Mouse (Mus musculus): ENCODE measurements at regions not wholly inside any gene's neighbourhood (a gene's known extent, or its start where the extent isn't known, plus 50 kb on each side); places are given as distances from the start of the nearest gene placed in this dataset.

DNA sequence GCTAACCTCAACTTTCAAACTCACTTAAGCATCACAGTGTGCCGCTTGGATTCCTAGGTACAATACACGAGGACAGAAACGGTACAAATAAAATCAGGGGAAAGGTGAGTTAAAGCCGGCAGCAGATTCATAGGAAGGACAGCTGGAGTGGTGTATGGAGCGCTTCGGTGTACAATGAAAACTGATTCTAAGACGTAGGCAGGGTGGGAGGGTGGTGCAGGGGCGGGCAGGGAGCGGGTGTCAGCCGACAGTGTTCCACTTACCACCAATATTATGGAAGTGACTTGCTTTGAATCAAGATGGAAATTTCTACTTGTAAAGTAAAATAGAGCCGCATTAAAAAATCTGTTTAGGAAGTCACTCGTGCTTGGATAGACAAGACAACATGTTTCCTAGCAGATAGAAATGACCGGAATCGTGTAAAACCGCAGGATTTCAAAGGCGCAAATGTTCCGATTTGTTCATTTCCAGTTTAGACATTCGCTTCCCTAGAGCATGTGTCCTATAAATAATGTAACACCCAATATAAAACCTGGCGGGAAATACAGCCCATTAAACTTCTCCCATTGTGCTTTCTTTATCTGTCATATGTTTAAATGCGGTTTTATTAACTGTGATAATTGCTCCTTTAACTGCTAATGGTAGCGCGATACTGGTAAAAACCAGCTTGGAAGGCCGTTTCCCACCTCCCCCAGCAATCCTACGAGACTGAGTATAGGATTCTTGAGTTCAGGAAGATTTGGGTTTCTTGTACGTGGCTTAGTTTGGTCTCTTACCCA lies 203.3 kb downstream of the Lrig3 start:
- POLR2A ChIA-PET: no interaction called here
- CTCF ChIA-PET: no interaction called here

DNA sequence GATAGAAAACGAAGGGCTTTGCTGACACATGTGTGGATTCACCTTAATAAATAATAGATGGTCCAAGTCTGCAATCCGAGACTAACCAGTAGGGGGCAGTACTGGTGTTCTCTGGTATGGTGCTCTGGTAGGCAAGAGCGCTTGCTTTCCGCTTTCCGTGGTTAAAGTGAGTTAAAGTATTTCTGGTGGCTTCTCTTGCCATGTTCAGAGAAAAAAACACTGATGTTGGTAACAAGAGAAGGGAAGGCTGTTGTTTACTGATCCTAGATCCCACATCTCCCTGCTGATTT lies 203.9 kb downstream of the Lrig3 start:
- CTCF ChIA-PET: no interaction called here
- POLR2A ChIA-PET: no interaction called here

DNA sequence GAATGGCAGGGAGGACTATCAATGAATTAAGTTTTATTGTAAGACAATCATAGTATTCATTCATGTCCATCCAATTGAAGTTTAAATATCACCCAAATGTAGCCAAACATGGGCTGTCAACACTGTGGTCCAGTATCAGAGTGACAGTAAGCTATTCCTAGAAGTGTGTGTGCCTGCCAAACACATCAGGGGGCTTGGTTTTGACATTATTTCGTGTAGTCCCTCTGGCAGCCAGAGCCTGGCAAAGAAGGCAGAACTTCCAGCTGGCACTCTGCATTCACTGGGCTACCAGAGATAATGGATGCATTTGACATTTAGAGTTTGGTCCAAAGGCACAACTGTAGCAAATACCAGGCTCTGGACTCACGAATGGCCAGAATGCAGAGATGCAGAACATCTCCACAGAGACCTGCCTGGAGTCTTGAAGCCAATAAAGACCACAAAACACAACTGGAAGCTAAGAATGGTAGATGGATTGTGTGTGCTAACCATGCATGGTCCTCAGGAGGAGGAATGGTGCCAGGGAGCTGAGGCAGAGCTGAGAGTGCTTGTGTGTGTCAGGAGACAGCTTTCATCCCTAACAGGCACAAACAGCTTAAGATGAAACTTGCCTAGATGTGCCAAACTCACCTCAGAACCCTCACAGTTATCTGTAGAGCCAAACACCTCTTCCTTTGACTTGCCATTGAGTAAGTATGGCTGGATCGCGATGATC lies 210.9 kb downstream of the Lrig3 start:
- POLR2A ChIA-PET: interaction anchor here in 1 of 4 experiments (0.7 kb wide), 2 partner anchors 9 to 1135 kb away, joined by 3 to 5 read pairs; partner anchors contain the start of gene Mars

DNA sequence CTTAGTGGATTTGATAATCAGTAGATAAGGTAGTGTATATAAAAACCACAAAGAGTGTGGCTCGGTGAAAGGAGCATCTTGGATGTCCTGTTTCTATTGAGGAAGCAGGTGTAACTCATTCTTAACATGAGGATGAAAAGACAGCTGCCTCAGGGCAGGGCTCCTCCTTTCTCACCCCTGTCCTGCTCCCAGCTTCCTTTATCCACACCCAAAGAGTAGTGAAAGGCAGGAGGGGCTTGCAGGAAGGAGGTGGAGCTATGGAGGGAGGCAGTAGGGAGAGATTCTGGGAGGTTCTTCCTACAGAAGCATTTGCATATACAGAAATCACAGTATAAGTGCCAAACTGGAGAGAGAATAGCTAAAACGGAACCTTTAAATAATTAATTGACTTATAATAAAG lies 216.4 kb downstream of the Lrig3 start:
- ChIA-PET CTCF (no interaction called here), POLR2A (no interaction called here)

More for the DNA sequence above, 210.9 kb downstream of the Lrig3 start:
- CTCF ChIA-PET: no interaction called here

DNA sequence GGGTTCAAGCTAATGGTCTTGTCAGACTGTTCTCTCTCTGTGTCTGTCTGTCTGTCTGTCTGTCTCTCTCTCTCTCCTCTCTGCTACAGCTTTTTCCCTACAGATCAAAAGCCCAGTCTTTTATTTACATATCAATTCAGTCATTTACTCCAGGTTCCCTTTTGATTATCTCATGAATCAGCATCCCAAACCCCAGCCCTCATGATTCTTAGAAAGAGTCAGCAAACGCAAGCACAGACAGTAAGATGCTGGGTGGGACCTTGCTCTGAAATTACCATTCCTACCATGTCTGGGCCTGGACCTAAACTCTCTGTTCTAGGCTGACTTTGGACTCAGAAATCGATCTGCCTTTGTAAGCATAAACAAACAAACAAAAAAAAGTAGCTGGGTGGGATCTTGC lies 218.0 kb downstream of the Lrig3 start:
- POLR2A ChIA-PET: no interaction called here
- CTCF ChIA-PET: interaction anchor here in 1 of 4 experiments (0.7 kb wide), 1 partner anchor 68 kb away, joined by 3 read pairs; no protein-coding TSS in a partner anchor

DNA sequence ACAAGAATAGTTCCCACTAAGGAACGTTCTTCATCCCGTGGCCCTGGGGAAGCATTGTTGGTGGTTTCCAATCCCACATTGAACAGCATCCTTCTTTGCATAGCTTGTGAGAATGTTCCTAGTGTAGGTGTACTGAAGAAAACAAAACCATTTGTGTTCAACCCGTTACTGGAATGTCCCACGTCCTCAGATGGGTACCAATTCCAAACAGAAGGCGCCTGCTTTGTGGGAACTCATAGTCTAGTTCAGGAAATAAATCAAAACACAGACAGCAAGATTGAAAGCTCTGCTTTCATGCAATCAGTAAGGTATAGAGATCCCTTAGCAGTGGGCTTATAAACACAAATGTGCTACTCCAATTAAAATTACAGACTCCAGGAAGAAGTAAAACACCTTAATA lies 219.4 kb downstream of the Lrig3 start:
- POLR2A ChIA-PET: interaction anchor here in 1 of 4 experiments (0.6 to 1.4 kb wide), 2 partner anchors 8 to 13 kb away, joined by 3 to 5 read pairs; no protein-coding TSS in a partner anchor
- CTCF ChIA-PET: no interaction called here

DNA sequence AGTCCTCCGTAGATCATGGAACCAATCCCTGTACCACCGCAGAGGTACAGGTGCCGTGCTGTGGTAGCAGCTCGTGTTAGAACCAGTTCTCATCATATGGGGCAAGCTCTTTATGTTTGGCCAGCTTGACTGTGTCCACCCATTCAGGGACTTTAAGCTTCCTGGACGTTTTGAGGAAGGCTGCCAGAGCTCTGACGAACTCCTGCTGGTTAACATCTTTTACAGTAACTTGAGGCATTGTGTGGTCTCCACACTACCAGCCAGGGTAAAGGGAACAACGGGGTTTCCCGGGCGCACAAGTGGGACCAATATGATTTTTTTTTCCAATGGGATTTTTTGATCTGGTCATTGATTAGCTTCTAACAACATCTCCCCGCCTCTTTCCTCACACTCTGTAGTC lies 220.1 kb downstream of the Lrig3 start:
- CTCF ChIA-PET: no interaction called here
- POLR2A ChIA-PET: interaction anchor here in 1 of 4 experiments (1.4 kb wide), 1 partner anchor 12 kb away, joined by 3 read pairs; no protein-coding TSS in a partner anchor

DNA sequence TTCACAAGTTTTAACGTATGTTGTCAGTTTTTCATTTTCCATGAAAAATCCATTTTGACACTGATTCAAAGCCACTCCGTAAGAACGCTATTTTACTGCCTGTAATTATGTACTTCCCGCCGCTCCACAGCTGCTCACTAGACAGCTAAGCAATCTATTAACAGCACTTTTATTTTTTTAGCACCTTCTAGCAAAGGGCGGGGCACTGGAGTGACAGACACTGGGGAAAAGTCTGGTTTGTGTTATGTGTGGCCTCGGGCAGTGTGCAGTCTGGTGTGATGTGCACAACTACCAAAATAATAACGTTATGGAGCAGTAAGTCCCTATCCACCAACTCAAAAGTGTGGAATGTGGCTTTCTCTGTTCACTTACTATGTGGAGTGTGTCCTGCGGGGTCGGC lies 223.0 kb downstream of the Lrig3 start:
- CTCF ChIA-PET: no interaction called here
- POLR2A ChIA-PET: no interaction called here

Measured in embryonic stem cell, embryonic (primary cell).